Mouse (Mus musculus) spleen, adult 2 months (tissue): ENCODE data around the gene Tfap4.

Experiments
- CTCF ChIP-seq: fragments of 200-500 bp; IDR thresholded peaks from 2 replicates; pipeline ENCODE4 v1.5.1; 2011; ENCODE audit warnings: mild to moderate bottlenecking, inconsistent platforms; ENCODE audit not compliant: insufficient read depth, insufficient read length, insufficient replicate concordance; ENCODE audit errors: extremely low read depth
- POLR2A ChIP-seq: fragments of 200-500 bp; IDR thresholded peaks from 2 replicates; pipeline ENCODE4 v1.6.1; 2011; ENCODE audit warnings: low read depth, low read length, inconsistent platforms

- TF ChIP-seq CTCF (no peak), POLR2A (no peak)
Observed at GRCm38 (mm10) chr16:4596141-4596728, 36.6 kb upstream of the Tfap4 start.
